Mouse (Mus musculus) midbrain, embryonic 12.5 days (tissue): ENCODE measurements around the gene Smoc1. TPM values are rescaled to one million over a fixed set of nuclear protein-coding genes. Genes with fewer than 3 reads are reported as not detected.

Experiments
- ATAC-seq: fragments of 200-750 bp; cut with Nextera tagmentation; 2 replicates; pipeline ENCODE4 v1.8.0; 2017; ENCODE audit warnings: low read depth, moderate TSS enrichment, moderate library complexity; ENCODE audit not compliant: low FRiP score
- H3K27ac ChIP-seq: fragments of 300-500 bp; sonication (generic); replicated peaks from 2 replicates; pipeline ENCODE4 v1.5.1; 2016; ENCODE audit warnings: mild to moderate bottlenecking
- H3K27me3 ChIP-seq: fragments of 300-500 bp; sonication (generic); 2 replicates; pipeline ENCODE4 v1.6.1; 2016; ENCODE audit warnings: mild to moderate bottlenecking
- H3K36me3 ChIP-seq: fragments of 300-500 bp; sonication (generic); 2 replicates; pipeline ENCODE4 v1.6.1; 2016
- H3K4me1 ChIP-seq: fragments of 300-500 bp; sonication (generic); 2 replicates; pipeline ENCODE4 v1.6.1; 2016
- H3K4me2 ChIP-seq: fragments of 300-500 bp; sonication (generic); replicated peaks from 2 replicates; pipeline ENCODE4 v1.6.1; 2016; ENCODE audit warnings: mild to moderate bottlenecking, moderate library complexity
- H3K4me3 ChIP-seq: fragments of 300-500 bp; sonication (generic); 2 replicates; pipeline ENCODE4 v1.5.1; 2016; ENCODE audit warnings: mild to moderate bottlenecking
- H3K9ac ChIP-seq: fragments of 300-500 bp; sonication (generic); replicated peaks from 2 replicates; pipeline ENCODE4 v1.6.1; 2016; ENCODE audit warnings: mild to moderate bottlenecking, moderate library complexity
- H3K9me3 ChIP-seq: fragments of 300-500 bp; sonication (generic); 2 replicates; pipeline ENCODE4 v1.6.1; 2016; ENCODE audit warnings: mild to moderate bottlenecking
- WGBS: fragments of 180-500 bp; shearing (Covaris S2); methylation state at CpG from one replicate; pipeline ENCODE4 v1.1.7; 2016; 5-methylcytosine and 5-hydroxymethylcytosine counted together
- polyA plus RNA-seq: library from polyadenylated mRNA; unstranded; fragments of >200 nt; fragmentation: Nextera tagmentation; extraction: Ambion mirVana; gene quantifications from 2 replicates; pipeline ENCODE4 v1.2.1, GENCODE M21; 2016

The Smoc1 gene
- polyA plus RNA-seq, 1 experiment from 2014 or later: 32.0 TPM

GRCm38 (mm10) chr12:81205619-81206560 is 179.3 kb downstream of the Smoc1 start:
- Histone ChIP-seq H3K9ac (no peak overlapping the region), H3K27me3 (no peaks in the 10 kb centered on the region), H3K27ac (no peak overlapping the region), H3K4me2 (no peak overlapping the region), H3K36me3 (no peaks in the 10 kb centered on the region), H3K4me3 (no peak overlapping the region), H3K4me1 (peaks cover 14% of the 10 kb centered on the region; the same call in 1 of the 2 replicates), H3K9me3 (no peaks in the 10 kb centered on the region)
- ATAC-seq: no peak
- WGBS: 21% methylated on average over 6 of the region's 6 CpGs

- H3K4me2 ChIP-seq: no peak overlapping the region
- H3K27me3 ChIP-seq: no peaks in the 10 kb centered on the region
- no peak overlapping the region for H3K27ac ChIP-seq
- no peak overlapping the region for H3K9ac ChIP-seq
- no peaks in the 10 kb centered on the region for H3K36me3 ChIP-seq
- 81% methylated on average over 2 of the region's 2 CpGs for WGBS
- no peak overlapping the region for H3K4me3 ChIP-seq
- ATAC-seq: no peak
- H3K9me3 ChIP-seq: no peaks in the 10 kb centered on the region
- H3K4me1 ChIP-seq: 0 out of 2 replicates have a peak, but pooled peaks cover 2% of the 10 kb centered on the region
These were observed 182.0 kb downstream of the Smoc1 start for GRCm38 (mm10) chr12:81208559-81208958.

GRCm38 (mm10) chr12:81219339-81219738 is 192.7 kb downstream of the Smoc1 start:
- H3K4me3 ChIP-seq: no peak overlapping the region
- WGBS: 75% methylated on average over 4 of the region's 4 CpGs
- H3K27ac ChIP-seq: no peak overlapping the region
- ATAC-seq: no peak
- H3K36me3 ChIP-seq: no peaks in the 10 kb centered on the region
- H3K4me1 ChIP-seq: peaks cover 5% of the 10 kb centered on the region; the same call in 1 of the 2 replicates
- H3K9ac ChIP-seq: no peak overlapping the region
- H3K4me2 ChIP-seq: no peak overlapping the region
- H3K9me3 ChIP-seq: no peaks in the 10 kb centered on the region
- H3K27me3 ChIP-seq: no peaks in the 10 kb centered on the region; the same call in 1 of the 2 replicates

DNA sequence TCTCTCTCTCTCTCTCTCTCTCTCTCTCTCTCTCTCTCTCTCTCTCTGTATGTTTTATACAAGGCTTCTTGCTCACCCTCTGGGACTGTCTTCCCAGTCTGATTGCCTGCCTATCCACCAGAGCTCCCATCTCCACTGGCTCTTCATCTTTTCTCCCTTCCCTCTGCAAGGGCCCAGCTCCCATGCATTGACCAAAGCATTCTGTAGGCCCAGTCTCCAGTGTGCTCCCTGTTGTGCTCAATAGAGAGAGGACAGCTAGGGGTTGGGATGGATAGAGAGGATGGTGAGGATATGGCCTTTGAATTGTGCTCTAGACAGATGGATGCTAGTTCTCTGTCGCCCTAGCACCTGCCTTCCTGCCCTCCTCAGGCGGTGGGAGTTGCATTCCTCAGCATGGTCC is 196.7 kb downstream of the Smoc1 start:
- H3K27ac ChIP-seq: no peak overlapping the region
- no peak overlapping the region for H3K4me2 ChIP-seq
- H3K9me3 ChIP-seq: no peaks in the 10 kb centered on the region
- no peak overlapping the region for H3K4me3 ChIP-seq
- no peaks in the 10 kb centered on the region; the same call in 1 of the 2 replicates for H3K27me3 ChIP-seq
- 83% methylated on average over 2 of the region's 2 CpGs for WGBS
- peaks cover 17% of the 10 kb centered on the region for H3K4me1 ChIP-seq
- H3K9ac ChIP-seq: no peak overlapping the region
- ATAC-seq: no peak
- H3K36me3 ChIP-seq: no peaks in the 10 kb centered on the region

GRCm38 (mm10) chr12:81224843-81225242 is 198.2 kb downstream of the Smoc1 start:
- H3K9ac ChIP-seq: no peak overlapping the region
- H3K4me1 ChIP-seq: peaks cover 15% of the 10 kb centered on the region
- no peak overlapping the region for H3K4me2 ChIP-seq
- H3K4me3 ChIP-seq: no peak overlapping the region
- H3K9me3 ChIP-seq: no peaks in the 10 kb centered on the region
- H3K27ac ChIP-seq: no peak overlapping the region
- no peak for ATAC-seq
- H3K27me3 ChIP-seq: no peaks in the 10 kb centered on the region; the same call in 1 of the 2 replicates
- no peaks in the 10 kb centered on the region for H3K36me3 ChIP-seq
- WGBS: 84% methylated on average over 2 of the region's 2 CpGs

GRCm38 (mm10) chr12:81225966-81226577 is 199.5 kb downstream of the Smoc1 start:
- WGBS: 35% methylated on average over 6 of the region's 6 CpGs

GRCm38 (mm10) chr12:81226590-81226989 is 200.0 kb downstream of the Smoc1 start:
- Histone ChIP-seq H3K9ac (no peak overlapping the region), H3K27ac (no peak overlapping the region), H3K9me3 (no peaks in the 10 kb centered on the region), H3K36me3 (no peaks in the 10 kb centered on the region), H3K4me3 (no peak overlapping the region), H3K4me2 (no peak overlapping the region), H3K4me1 (peaks cover 15% of the 10 kb centered on the region), H3K27me3 (no peaks in the 10 kb centered on the region)
- 81% methylated on average over 3 of the region's 3 CpGs for WGBS
- ATAC-seq: no peak

More at GRCm38 (mm10) chr12:81225966-81226577, 199.5 kb downstream of the Smoc1 start:
- no peak overlapping the region for H3K4me2 ChIP-seq
- no peaks in the 10 kb centered on the region for H3K36me3 ChIP-seq
- H3K9ac ChIP-seq: no peak overlapping the region
- no peaks in the 10 kb centered on the region for H3K9me3 ChIP-seq
- no peak overlapping the region for H3K27ac ChIP-seq
- no peaks in the 10 kb centered on the region for H3K27me3 ChIP-seq
- ATAC-seq: no peak
- peaks cover 15% of the 10 kb centered on the region for H3K4me1 ChIP-seq
- H3K4me3 ChIP-seq: no peak overlapping the region

DNA sequence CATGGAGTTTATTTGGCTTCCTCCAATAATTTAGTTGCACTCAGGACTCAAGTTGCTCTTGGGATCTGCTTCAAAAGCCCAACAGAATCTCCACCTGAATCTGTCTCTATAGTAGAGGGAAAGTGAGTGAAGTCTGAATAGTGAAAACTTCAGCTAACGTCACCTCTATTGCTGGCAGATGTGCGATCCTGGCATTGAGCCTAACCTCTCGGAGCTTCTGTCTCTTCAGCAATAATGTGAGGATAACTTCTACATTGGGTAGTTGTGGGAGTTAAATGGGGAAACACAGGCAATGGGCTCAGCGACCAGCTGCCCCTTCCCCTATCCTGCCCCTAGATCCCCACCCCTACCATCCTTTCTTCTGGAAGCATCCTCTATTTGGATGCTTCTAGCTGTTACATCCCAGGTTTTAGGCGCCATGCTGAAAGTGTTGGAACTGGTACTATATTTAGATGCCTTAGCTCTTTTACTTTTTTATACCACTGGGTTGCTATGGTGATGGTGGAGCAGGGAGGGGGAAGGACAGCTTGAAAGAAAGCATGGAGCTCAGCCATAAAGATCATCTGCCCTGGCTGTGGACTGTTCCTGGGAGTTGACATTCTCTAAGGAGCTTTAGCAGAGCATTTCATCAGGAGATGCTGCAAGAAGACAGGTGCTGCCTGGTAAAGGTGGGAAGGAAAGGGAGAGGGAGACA is 201.3 kb downstream of the Smoc1 start:
- no peak for ATAC-seq
- H3K4me3 ChIP-seq: no peak overlapping the region
- H3K9me3 ChIP-seq: no peaks in the 10 kb centered on the region
- H3K36me3 ChIP-seq: no peaks in the 10 kb centered on the region
- H3K4me2 ChIP-seq: no peak overlapping the region
- 75% methylated on average over 5 of the region's 5 CpGs for WGBS
- H3K27ac ChIP-seq: no peak overlapping the region
- H3K4me1 ChIP-seq: peaks cover 15% of the 10 kb centered on the region
- no peak overlapping the region for H3K9ac ChIP-seq
- H3K27me3 ChIP-seq: no peaks in the 10 kb centered on the region

GRCm38 (mm10) chr12:81233746-81234380 is 207.3 kb downstream of the Smoc1 start:
- Histone ChIP-seq H3K36me3 (no peaks in the 10 kb centered on the region), H3K27me3 (no peaks in the 10 kb centered on the region), H3K4me3 (no peak overlapping the region), H3K4me2 (no peak overlapping the region), H3K9ac (no peak overlapping the region), H3K4me1 (no peaks in the 10 kb centered on the region), H3K9me3 (no peaks in the 10 kb centered on the region), H3K27ac (no peak overlapping the region)
- WGBS: 85% methylated on average over 1 of the region's 1 CpGs
- no peak for ATAC-seq

GRCm38 (mm10) chr12:81235456-81236330 is 209.1 kb downstream of the Smoc1 start:
- Histone ChIP-seq H3K9ac (no peak overlapping the region), H3K27me3 (no peaks in the 10 kb centered on the region), H3K27ac (no peak overlapping the region), H3K36me3 (no peaks in the 10 kb centered on the region), H3K4me3 (no peak overlapping the region), H3K9me3 (no peaks in the 10 kb centered on the region), H3K4me2 (no peak overlapping the region), H3K4me1 (no peaks in the 10 kb centered on the region)
- no peak for ATAC-seq
- WGBS: 83% methylated on average over 10 of the region's 10 CpGs
